Mouse (Mus musculus): ENCODE measurements around the gene Rps4x. TPM values are rescaled to one million over a fixed set of nuclear protein-coding genes. Genes with fewer than 3 reads are reported as not detected.

Rps4x gene
- polyA plus RNA-seq, 1 experiment from 2014 or later: 405 TPM

Other genes with a start within 250 kb of the Rps4x start
- 0.15 and 0.22 TPM in 2 replicates for gene Rtl5, start 118.1 kb downstream of the Rps4x start, polyA plus RNA-seq (2015; fragmentation: Nextera tagmentation; extraction: Ambion mirVana)
- gene Pin4, start 69.9 kb downstream of the Rps4x start, polyA plus RNA-seq (2015; fragmentation: Nextera tagmentation; extraction: Ambion mirVana): 29.1 and 39.0 TPM in 2 replicates
- gene Ercc6l, start 32.3 kb downstream of the Rps4x start, polyA plus RNA-seq (2015; fragmentation: Nextera tagmentation; extraction: Ambion mirVana): 9.2 and 9.6 TPM in 2 replicates
- gene Cited1, start 62.8 kb upstream of the Rps4x start, polyA plus RNA-seq (2015; fragmentation: Nextera tagmentation; extraction: Ambion mirVana): 49.8 and 51.8 TPM in 2 replicates